Mouse (Mus musculus) embryo, embryonic 10.5 days (tissue): Measurements from ENCODE around the gene Gm20815.
"Not testable (repeated sequence)": the region's sequence is repeated elsewhere in the genome, so short reads cannot be mapped to it uniquely, and the experiment has no call there.

Source experiments
- DNase-seq: peaks from one replicate; pipeline ENCODE4 v3.0.0-alpha.2; 2015; ENCODE audit warnings: low spot score

The Gm20815 gene

DNA sequence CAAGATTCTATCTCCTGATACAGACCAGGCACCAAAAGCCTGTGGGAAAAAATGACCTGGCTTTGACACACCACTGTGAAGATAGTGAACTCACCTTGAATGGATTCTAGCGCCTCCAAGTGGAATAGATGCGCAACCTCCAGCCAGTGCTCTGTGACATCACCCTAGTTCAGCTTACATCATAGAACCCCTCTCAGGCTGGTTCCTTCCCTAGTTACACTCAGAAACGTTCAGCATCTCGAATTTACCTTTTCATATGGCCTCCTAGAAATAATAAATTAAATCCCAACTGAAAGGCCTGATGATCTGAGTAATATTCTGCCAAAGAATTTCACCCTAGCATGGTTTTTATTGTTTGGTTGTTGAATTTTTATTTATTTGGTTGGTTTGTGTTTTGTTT, at the start of gene Gm20815:
Gene Gm20815 (minus strand): TSS at position 101 of the 400 bp plus-strand sequence.
- not testable (repeated sequence) for DNase-seq
